Mouse (Mus musculus) intestine, embryonic 16.5 days (tissue): Measurements from ENCODE around the gene Ak5. TPM values are rescaled to one million over a fixed set of nuclear protein-coding genes. Genes with fewer than 3 reads are reported as not detected.
"Not testable (repeated sequence)": the region's sequence is repeated elsewhere in the genome, so short reads cannot be mapped to it uniquely, and the experiment has no call there.

ENCODE experiments used
- ATAC-seq: fragments of 200-750 bp; cut with Nextera tagmentation; 2 replicates; pipeline ENCODE4 v1.8.0; 2017; ENCODE audit warnings: moderate TSS enrichment, moderate library complexity
- H3K27ac ChIP-seq: fragments of 300-500 bp; sonication (generic); 2 replicates; pipeline ENCODE4 v1.5.1; 2014; ENCODE audit warnings: mild to moderate bottlenecking, low read length
- H3K27me3 ChIP-seq: fragments of 300-500 bp; sonication (generic); replicated peaks from 2 replicates; pipeline ENCODE4 v1.6.1; 2014; ENCODE audit warnings: low read length, control low read depth, mixed read lengths; ENCODE audit not compliant: control insufficient read depth, insufficient read depth
- H3K36me3 ChIP-seq: fragments of 300-500 bp; sonication (generic); 2 replicates; pipeline ENCODE4 v1.6.1; 2014; ENCODE audit warnings: low read length, control low read depth; ENCODE audit not compliant: control insufficient read depth, insufficient read depth
- H3K4me1 ChIP-seq: fragments of 300-500 bp; sonication (generic); 2 replicates; pipeline ENCODE4 v1.6.1; 2014; ENCODE audit warnings: low read length, control low read depth, mixed read lengths; ENCODE audit not compliant: control insufficient read depth, insufficient read depth
- H3K4me2 ChIP-seq: fragments of 300-500 bp; sonication (generic); 2 replicates; pipeline ENCODE4 v1.6.1; 2014; ENCODE audit warnings: low read depth, low read length, control low read depth
- H3K4me3 ChIP-seq: fragments of 300-500 bp; sonication (generic); 2 replicates; pipeline ENCODE4 v1.5.1; 2014; ENCODE audit warnings: mild to moderate bottlenecking, low read length
- H3K9ac ChIP-seq: fragments of 300-500 bp; sonication (generic); 2 replicates; pipeline ENCODE4 v1.6.1; 2014; ENCODE audit warnings: low read depth, low read length
- H3K9me3 ChIP-seq: fragments of 300-500 bp; sonication (generic); 2 replicates; pipeline ENCODE4 v1.6.1; 2016; ENCODE audit warnings: low read length, control low read depth; ENCODE audit not compliant: control insufficient read depth
- WGBS: fragments of 180-500 bp; shearing (Covaris S2); extraction: QIAGEN DNeasy Blood & Tissue Kit; methylation state at CpG from one replicate; pipeline ENCODE4 v1.1.7; 2014; 5-methylcytosine and 5-hydroxymethylcytosine counted together
- polyA plus RNA-seq: library from polyadenylated mRNA; unstranded; fragments of >200 nt; fragmentation: Nextera tagmentation; extraction: Ambion mirVana; gene quantifications from 2 replicates; pipeline ENCODE4 v1.2.1, GENCODE M21; 2015

Ak5 gene
- polyA plus RNA-seq, 1 experiment from 2014 or later: 0.99 TPM

DNA sequence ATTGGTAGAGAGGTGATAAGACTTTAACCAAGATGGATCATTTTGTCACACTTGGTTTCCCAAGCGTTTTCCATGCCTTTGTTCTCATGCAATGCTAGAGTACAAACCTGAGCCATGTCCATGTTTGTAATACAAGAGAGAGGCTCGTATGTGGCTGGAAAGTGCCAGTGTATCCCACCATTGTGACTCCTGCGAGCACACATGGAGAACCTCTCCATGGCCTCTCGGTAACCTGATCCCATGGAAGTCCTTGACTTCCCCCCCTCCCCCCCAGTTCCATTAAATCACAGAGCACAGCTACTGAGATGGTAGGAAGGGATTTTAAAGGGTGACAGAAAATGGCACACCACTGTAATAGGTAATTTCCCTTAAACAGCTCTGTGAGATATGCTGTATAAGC lies 207.4 kb downstream of the Ak5 start:
- no peaks in the 10 kb centered on the region for H3K27me3 ChIP-seq
- H3K36me3 ChIP-seq: peaks cover 13% of the 10 kb centered on the region; the same call in 1 of the 2 replicates
- no peaks in the 10 kb centered on the region for H3K9me3 ChIP-seq
- no peak overlapping the region for H3K9ac ChIP-seq
- H3K27ac ChIP-seq: no peak overlapping the region
- no peak overlapping the region for H3K4me3 ChIP-seq
- WGBS: 60% methylated on average over 4 of the region's 4 CpGs
- no peaks in the 10 kb centered on the region; the same call in 1 of the 2 replicates for H3K4me1 ChIP-seq
- H3K4me2 ChIP-seq: no peak overlapping the region
- ATAC-seq: no peak

DNA sequence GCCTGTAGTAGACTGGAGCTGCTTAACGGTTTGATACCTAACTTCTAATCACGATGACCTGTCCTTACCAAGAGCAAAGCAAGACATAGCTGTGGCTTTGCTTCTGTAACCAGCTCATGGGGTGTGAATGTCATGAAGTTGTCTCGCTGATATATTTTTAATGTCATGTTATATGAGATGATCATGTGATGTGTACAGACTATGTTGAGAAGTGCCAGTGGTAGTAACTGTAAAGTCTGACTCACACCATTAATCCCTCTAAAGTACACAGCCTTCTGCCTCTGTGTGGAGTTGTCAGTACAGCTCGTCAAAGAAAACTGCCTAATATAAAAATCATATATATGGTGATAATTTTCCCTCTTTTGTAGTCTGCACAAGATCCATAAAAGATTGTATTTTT lies 209.3 kb downstream of the Ak5 start:
- not testable (repeated sequence) for H3K9ac ChIP-seq, H3K9me3 ChIP-seq, ATAC-seq, H3K4me1 ChIP-seq, H3K4me3 ChIP-seq, H3K27me3 ChIP-seq, H3K4me2 ChIP-seq, H3K27ac ChIP-seq
- H3K36me3 ChIP-seq: peaks cover 13% of the 10 kb centered on the region; the same call in 1 of the 2 replicates
- 79% methylated on average over 4 of the region's 4 CpGs for WGBS

DNA sequence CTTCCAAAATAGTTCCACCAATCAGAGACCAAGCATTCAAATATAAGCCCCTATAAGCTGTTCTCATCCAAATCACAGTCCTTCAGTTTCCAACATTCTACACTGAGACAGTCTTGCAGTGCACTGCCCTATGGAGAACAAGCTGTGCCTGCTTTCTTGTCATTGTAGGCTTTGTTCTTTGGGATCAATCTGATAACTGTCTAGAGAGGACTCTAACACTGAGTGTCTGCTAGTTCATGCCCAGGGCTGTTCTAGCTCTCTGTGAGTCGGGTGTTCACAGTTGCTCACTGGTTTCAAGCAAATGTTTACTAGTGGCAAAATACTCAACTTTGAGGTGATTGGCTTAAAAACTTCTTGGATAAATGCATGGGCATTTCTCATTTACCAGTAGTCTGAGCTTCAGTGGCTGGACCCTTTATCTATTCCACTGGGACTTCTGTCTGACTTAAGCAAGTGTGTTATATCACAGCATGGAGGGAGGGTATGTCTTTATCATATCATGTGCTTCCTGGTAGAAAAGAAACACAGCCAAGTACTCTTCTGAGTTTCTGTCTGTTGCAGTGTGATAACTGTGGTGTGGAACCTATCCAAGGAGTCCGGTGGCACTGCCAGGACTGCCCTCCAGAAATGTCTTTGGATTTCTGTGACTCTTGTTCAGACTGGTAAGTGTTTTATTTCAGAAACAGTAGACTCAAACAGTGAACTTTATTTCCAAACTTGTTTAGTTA lies 210.7 kb downstream of the Ak5 start:
- H3K36me3 ChIP-seq: peaks cover 13% of the 10 kb centered on the region; the same call in 1 of the 2 replicates
- H3K27ac ChIP-seq: no peak overlapping the region
- H3K9me3 ChIP-seq: no peaks in the 10 kb centered on the region
- H3K4me1 ChIP-seq: no peaks in the 10 kb centered on the region; the same call in 1 of the 2 replicates
- ATAC-seq: no peak
- no peak overlapping the region for H3K4me3 ChIP-seq
- H3K9ac ChIP-seq: no peak overlapping the region
- 91% methylated on average over 2 of the region's 2 CpGs for WGBS
- no peak overlapping the region for H3K4me2 ChIP-seq
- no peaks in the 10 kb centered on the region for H3K27me3 ChIP-seq

DNA sequence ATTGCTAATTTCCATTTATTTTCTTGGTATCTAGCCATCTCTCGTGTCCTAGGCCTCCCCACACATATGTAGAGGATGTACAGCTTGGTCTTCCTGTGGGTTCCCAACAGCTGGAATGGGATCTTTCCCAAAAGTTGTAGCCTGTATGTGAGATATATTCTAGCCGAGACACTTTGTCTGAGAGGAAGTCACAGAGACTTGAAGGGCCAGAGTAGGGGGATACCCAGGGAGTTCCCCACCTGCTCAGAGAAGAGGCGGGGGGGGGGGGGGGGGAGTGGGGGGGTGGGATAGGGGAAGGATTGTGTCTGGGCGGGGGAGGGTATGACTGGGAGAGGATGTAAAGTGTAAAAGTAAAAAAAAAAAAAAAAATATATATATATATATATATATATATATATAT lies 215.0 kb downstream of the Ak5 start:
- 88% methylated on average over 3 of the region's 4 CpGs for WGBS
- no peaks in the 10 kb centered on the region for H3K4me1 ChIP-seq
- no peak overlapping the region for H3K9ac ChIP-seq
- no peaks in the 10 kb centered on the region for H3K27me3 ChIP-seq
- no peak for ATAC-seq
- no peak overlapping the region for H3K4me2 ChIP-seq
- H3K36me3 ChIP-seq: peaks cover 13% of the 10 kb centered on the region; the same call in 1 of the 2 replicates
- H3K4me3 ChIP-seq: no peak overlapping the region
- H3K27ac ChIP-seq: no peak overlapping the region
- H3K9me3 ChIP-seq: no peaks in the 10 kb centered on the region

DNA sequence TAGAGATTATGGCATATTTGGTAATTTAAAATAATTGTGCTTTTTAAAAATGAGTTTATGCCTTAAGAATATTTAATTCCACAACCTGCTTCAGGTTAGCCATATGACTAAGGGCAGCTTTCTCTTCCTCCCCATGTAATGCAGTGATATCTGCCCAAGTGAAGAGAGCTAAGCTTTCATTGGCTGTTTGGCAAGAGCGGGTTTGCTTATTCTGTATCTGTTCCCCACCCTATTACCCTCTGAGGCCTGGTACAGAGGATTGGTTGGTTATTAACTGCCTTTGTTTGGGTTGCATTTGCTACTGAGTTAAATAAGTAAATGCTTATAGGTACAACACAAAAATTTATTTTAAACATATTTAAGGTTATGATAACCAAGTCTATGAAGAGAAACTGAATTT lies 221.2 kb downstream of the Ak5 start:
- Histone ChIP-seq H3K27ac (no peak overlapping the region), H3K27me3 (no peaks in the 10 kb centered on the region), H3K9me3 (no peaks in the 10 kb centered on the region), H3K4me2 (no peak overlapping the region), H3K4me1 (no peaks in the 10 kb centered on the region), H3K4me3 (no peak overlapping the region), H3K36me3 (0 out of 2 replicates have a peak, but pooled peaks cover 2% of the 10 kb centered on the region), H3K9ac (no peak overlapping the region)
- ATAC-seq: no peak
- WGBS: 88% methylated on average over 1 of the region's 1 CpGs

DNA sequence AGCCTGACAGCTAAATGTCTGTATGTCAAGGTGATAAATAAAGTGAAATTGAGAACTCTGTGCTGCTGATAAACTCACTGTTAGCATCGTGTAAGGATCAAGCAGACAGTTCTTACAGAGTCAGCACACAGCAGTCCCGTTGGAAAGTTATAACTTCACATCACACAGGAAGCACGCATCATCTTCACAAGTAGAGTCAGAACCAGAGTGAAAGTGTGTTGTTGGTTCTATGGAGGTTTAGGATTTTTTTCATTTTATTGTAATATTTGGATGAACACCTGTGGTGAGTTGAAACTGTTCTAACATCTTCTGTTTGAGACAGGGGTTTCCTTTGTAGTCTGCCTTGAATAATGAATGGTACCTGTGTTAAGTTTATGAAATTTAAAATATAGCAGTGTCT lies 224.0 kb downstream of the Ak5 start:
- 87% methylated on average over 3 of the region's 3 CpGs for WGBS
- H3K27me3 ChIP-seq: no peaks in the 10 kb centered on the region
- no peak for ATAC-seq

DNA sequence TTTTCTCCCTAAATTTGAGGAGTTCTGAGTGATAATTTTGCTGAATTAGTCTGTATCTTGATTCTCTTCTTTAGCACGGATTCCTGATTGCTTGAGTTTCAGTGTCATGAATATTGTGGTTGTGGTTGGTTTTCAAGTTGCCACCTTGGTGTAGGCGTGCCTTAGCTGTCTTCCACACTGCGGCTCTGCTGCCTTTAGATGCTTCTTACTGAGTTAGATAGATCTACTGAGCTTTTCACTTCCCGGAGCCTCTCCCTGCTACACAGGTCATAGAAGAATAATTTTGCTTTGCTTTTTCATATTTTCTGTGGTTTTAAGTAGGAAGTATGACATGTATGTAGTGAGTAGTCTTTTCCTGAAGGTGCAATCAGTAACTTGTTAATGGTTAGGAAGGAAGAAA lies 225.4 kb downstream of the Ak5 start:
- Histone ChIP-seq H3K9ac (no peak overlapping the region), H3K27me3 (no peaks in the 10 kb centered on the region), H3K36me3 (no peaks in the 10 kb centered on the region), H3K27ac (no peak overlapping the region), H3K9me3 (no peaks in the 10 kb centered on the region), H3K4me3 (no peak overlapping the region), H3K4me2 (no peak overlapping the region), H3K4me1 (no peaks in the 10 kb centered on the region; the same call in 1 of the 2 replicates)
- ATAC-seq: no peak
- WGBS: 87% methylated on average over 4 of the region's 4 CpGs

More for the DNA sequence above, 224.0 kb downstream of the Ak5 start:
- no peak overlapping the region for H3K4me2 ChIP-seq
- H3K36me3 ChIP-seq: no peaks in the 10 kb centered on the region
- no peak overlapping the region for H3K9ac ChIP-seq
- H3K4me1 ChIP-seq: no peaks in the 10 kb centered on the region; the same call in 1 of the 2 replicates
- no peak overlapping the region for H3K4me3 ChIP-seq
- no peak overlapping the region for H3K27ac ChIP-seq
- H3K9me3 ChIP-seq: no peaks in the 10 kb centered on the region

DNA sequence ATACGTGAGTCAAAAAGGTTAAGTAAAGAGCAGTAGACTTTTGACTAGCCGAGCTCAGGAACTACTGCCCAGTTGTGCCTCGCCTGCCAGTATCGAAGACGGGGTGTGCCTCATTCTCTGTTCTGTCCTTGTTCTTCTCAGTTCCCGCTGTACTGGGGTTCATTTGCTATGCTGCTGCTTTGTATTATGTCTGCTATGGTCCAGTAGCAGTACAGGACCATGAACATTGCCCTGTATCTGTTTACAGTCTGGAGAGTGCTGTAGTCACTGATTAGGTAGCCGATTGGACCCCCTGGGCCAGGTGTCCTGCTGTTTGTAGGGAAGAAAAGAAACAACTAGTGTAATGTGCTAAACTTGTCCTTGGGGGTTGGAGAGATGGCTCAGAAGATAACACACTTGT lies 230.1 kb downstream of the Ak5 start:
- no peak overlapping the region for H3K9ac ChIP-seq
- ATAC-seq: peak; percentile 55; the same call in 1 of the 2 replicates
- H3K4me3 ChIP-seq: no peak overlapping the region
- H3K27me3 ChIP-seq: no peaks in the 10 kb centered on the region
- no peak overlapping the region for H3K4me2 ChIP-seq
- H3K9me3 ChIP-seq: no peaks in the 10 kb centered on the region
- H3K27ac ChIP-seq: no peak overlapping the region
- 94% methylated on average over 7 of the region's 7 CpGs for WGBS
- H3K36me3 ChIP-seq: no peaks in the 10 kb centered on the region
- no peaks in the 10 kb centered on the region; the same call in 1 of the 2 replicates for H3K4me1 ChIP-seq

DNA sequence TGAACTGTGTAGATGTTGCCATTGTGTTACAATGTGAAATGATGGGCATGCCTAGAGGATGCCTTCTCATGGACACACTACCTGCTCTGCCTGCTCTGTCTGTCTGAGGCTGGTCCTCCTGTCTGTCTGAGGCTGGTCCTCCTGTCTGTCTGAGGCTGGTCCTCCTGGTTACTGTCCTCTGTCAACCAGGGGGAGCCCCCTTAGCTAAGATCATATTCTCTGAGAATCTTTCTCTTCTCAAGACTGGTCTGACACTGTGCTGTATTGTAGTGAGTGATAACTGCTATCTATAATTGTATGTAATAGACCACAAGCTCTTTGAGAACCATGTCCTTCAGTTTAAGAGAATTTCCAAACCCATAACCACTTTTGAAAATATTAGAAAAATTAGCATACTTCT lies 232.6 kb downstream of the Ak5 start:
- Histone ChIP-seq H3K4me2 (no peak overlapping the region), H3K9ac (no peak overlapping the region)
- ATAC-seq: no peak

DNA sequence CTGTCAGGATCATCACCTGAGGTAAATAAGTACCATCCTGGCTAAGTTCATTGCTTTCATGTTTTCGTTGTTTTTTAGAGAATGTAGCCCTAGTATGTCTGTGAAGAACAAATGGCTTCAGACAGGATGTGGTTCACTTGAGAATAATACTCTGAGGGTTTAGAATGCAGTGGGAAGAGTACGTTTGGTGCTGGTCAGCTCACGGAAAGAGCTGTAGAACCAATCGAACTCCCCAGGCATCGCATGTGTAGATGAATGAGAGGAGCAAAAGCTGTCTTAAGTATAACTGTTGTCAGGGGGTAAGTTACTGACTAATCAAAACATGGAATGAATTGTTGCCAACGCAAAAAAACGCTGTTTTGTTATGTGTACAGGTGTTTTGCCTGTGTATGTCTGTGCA lies 235.5 kb downstream of the Ak5 start:
- WGBS: 96% methylated on average over 7 of the region's 7 CpGs
- Histone ChIP-seq H3K9me3 (no peaks in the 10 kb centered on the region), H3K27ac (no peak overlapping the region), H3K9ac (no peak overlapping the region), H3K4me1 (no peaks in the 10 kb centered on the region), H3K4me3 (no peak overlapping the region), H3K36me3 (peaks cover 5% of the 10 kb centered on the region), H3K4me2 (no peak overlapping the region), H3K27me3 (no peaks in the 10 kb centered on the region)
- ATAC-seq: no peak

More for the DNA sequence above, 232.6 kb downstream of the Ak5 start:
- H3K27ac ChIP-seq: no peak overlapping the region
- no peaks in the 10 kb centered on the region for H3K4me1 ChIP-seq
- H3K4me3 ChIP-seq: no peak overlapping the region
- H3K36me3 ChIP-seq: no peaks in the 10 kb centered on the region
- H3K9me3 ChIP-seq: no peaks in the 10 kb centered on the region
- no peaks in the 10 kb centered on the region for H3K27me3 ChIP-seq
